11 mouse cellular contexts compared by ENCODE assay signal in the genomic region with DNA sequence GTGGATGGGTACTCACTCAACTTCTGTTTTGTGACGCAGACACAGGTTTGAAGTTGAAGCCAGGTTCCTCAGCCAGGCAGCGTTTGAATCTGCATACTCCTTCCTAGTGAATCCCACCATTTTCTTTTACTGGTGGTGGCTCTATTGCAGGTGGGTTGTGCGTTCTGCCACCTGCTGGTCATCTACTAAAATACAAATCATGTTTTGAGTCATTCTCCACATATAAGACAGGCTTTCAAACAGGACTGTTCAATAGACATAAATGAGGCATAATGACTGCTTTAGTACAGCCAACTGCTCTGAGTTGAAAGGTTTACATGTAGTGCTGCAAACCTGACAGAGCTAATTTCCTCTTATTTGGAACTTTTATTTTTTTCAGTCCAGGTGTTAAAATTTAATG.
DNase-seq lines count a peak whose midpoint lies in the region; ATAC-seq and TF ChIP-seq lines count a peak whose summit lies in the region.
"Had no signal": no experiment of that assay in that cellular context is flagged by ENCODE, and none has a peak within 500 bp of the region (broad histone marks: within the 10 kb centered on the region; RNA-seq: fewer than 3 reads in every experiment).

No protein-coding gene starts in this region.

- H3K9ac ChIP-seq in hindbrain, embryonic 11.5 days (ENCODE audit: low read depth, low read length), result no peak overlapping the region
- no peak overlapping the region for H3K9ac ChIP-seq in MEL (ENCODE audit: control insufficient read depth, low read depth, low read length, poor library complexity, severe bottlenecking)
- no peak overlapping the region for H3K9ac ChIP-seq in neural tube, embryonic 15.5 days (replicated peaks)
- H3K9ac ChIP-seq: heart, embryonic 13.5 days had no signal

- peak; percentile 29 to 60 (median 53) for TF ChIP-seq CTCF in MEL (IDR thresholded peaks at IDR 0.05 in 2 of 3, conservative IDR thresholded peaks at IDR 0.05 in 1 of 3; ENCODE audit: control insufficient read depth in 1 of 3, insufficient read depth in 1 of 3, low read depth in 2 of 3, low read length in 3 of 3, poor library complexity in 1 of 3, severe bottlenecking in 1 of 3)

- H3K27ac ChIP-seq in hindbrain, embryonic 11.5 days (ENCODE audit: low read depth, low read length), result no peak overlapping the region
- no peak overlapping the region for H3K27ac ChIP-seq in hindbrain, embryonic 10.5 days
- H3K27ac ChIP-seq in MEL (ENCODE audit: control insufficient read depth, low read depth, low read length), result no peak overlapping the region
- H3K27ac ChIP-seq in neural tube, embryonic 15.5 days (replicated peaks), result no peak overlapping the region
- H3K27ac ChIP-seq: heart, embryonic 13.5 days had no signal

- peak; percentile 51 for DNase-seq in hindbrain, embryonic 11.5 days (ENCODE audit: low spot score)
- DNase-seq in hindbrain, embryonic 10.5 days (ENCODE audit: low spot score), result no peak
- peak; percentile 54 for DNase-seq in 3T3-L1 (ENCODE audit: low read depth, low spot score)
- DNase-seq in MEL (ENCODE audit: low read depth, low spot score), result peak; percentile 55
- DNase-seq in layer of hippocampus, postnatal 36 days, result no peak
- no peak for DNase-seq in kidney, adult 18-20 months
- DNase-seq: cerebellum, postnatal 14 days had no signal

- no peaks in the 10 kb centered on the region for H3K79me2 ChIP-seq in MEL (ENCODE audit: control insufficient read depth, insufficient read depth, low read length, poor library complexity)

- TF ChIP-seq POLR2A in MEL (IDR thresholded peaks at IDR 0.05; ENCODE audit: control insufficient read depth in 1 of 2, insufficient read depth in 1 of 2, low read depth in 1 of 2, low read length in 2 of 2, poor library complexity in 1 of 2), result no peak

- no peak for ATAC-seq in hindbrain, embryonic 11.5 days (ENCODE audit: low FRiP score)
- peak; percentile 44 to 60; a peak in 1 of 4 replicates for ATAC-seq in hematopoietic stem cell, adult 5-6 weeks (replicated peaks in 1 of 2; ENCODE audit: insufficient read depth in 1 of 2, low FRiP score in 2 of 2, low TSS enrichment in 1 of 2, low read depth in 1 of 2, poor library complexity in 2 of 2, severe bottlenecking in 2 of 2)
- no peak for ATAC-seq in neural tube, embryonic 15.5 days (ENCODE audit: low FRiP score)

- WGBS in hindbrain, embryonic 11.5 days, result 60% methylated on average over 3 of the region's 3 CpGs
- 50% methylated on average over 3 of the region's 3 CpGs for WGBS in hindbrain, embryonic 10.5 days
- 60% methylated on average over 3 of the region's 3 CpGs for WGBS in neural tube, embryonic 15.5 days

- TF ChIP-seq RAD21 in MEL (IDR thresholded peaks at IDR 0.05; ENCODE audit: low read depth, low read length), result no peak; the same call in none of the 2 replicates

- no peak overlapping the region for H3K4me2 ChIP-seq in hindbrain, embryonic 11.5 days (replicated peaks; ENCODE audit: low read depth, low read length)
- no peak overlapping the region for H3K4me2 ChIP-seq in neural tube, embryonic 15.5 days
- H3K4me2 ChIP-seq: heart, embryonic 13.5 days had no signal

- H3K4me3 ChIP-seq in hindbrain, embryonic 11.5 days (ENCODE audit: low read depth, low read length), result no peak overlapping the region
- H3K4me3 ChIP-seq in hindbrain, embryonic 10.5 days, result no peak overlapping the region
- no peak overlapping the region for H3K4me3 ChIP-seq in MEL (ENCODE audit: control insufficient read depth in 1 of 2, insufficient read depth in 1 of 2, low read depth in 2 of 2, low read length in 2 of 2)
- H3K4me3 ChIP-seq in neural tube, embryonic 15.5 days (replicated peaks), result no peak overlapping the region
- H3K4me3 ChIP-seq: heart, embryonic 13.5 days; myocyte had no signal

- H3K9me3 ChIP-seq in hindbrain, embryonic 11.5 days (ENCODE audit: control insufficient read depth, low read length), result no peaks in the 10 kb centered on the region
- no peaks in the 10 kb centered on the region for H3K9me3 ChIP-seq in hindbrain, embryonic 10.5 days
- no peaks in the 10 kb centered on the region for H3K9me3 ChIP-seq in MEL (replicated peaks; ENCODE audit: insufficient read depth, low read length)
- H3K9me3 ChIP-seq in neural tube, embryonic 15.5 days (replicated peaks), result no peaks in the 10 kb centered on the region
- H3K9me3 ChIP-seq: heart, embryonic 13.5 days had no signal

- no peaks in the 10 kb centered on the region for H3K36me3 ChIP-seq in hindbrain, embryonic 11.5 days (ENCODE audit: control insufficient read depth, insufficient read depth, low read length)
- H3K36me3 ChIP-seq in hindbrain, embryonic 10.5 days, result no peaks in the 10 kb centered on the region
- H3K36me3 ChIP-seq in MEL (ENCODE audit: control insufficient read depth in 1 of 2, insufficient read depth in 2 of 2, low read length in 2 of 2), result no peaks in the 10 kb centered on the region
- H3K36me3 ChIP-seq in neural tube, embryonic 15.5 days, result no peaks in the 10 kb centered on the region
- H3K36me3 ChIP-seq: heart, embryonic 13.5 days had no signal

- no peaks in the 10 kb centered on the region for H3K27me3 ChIP-seq in hindbrain, embryonic 11.5 days (ENCODE audit: control insufficient read depth, insufficient read depth, low read length)
- no peaks in the 10 kb centered on the region for H3K27me3 ChIP-seq in hindbrain, embryonic 10.5 days (ENCODE audit: insufficient read depth, poor library complexity, severe bottlenecking)
- H3K27me3 ChIP-seq in MEL (ENCODE audit: control insufficient read depth in 1 of 2, insufficient read depth in 2 of 2, low read length in 2 of 2), result no peaks in the 10 kb centered on the region
- no peaks in the 10 kb centered on the region for H3K27me3 ChIP-seq in neural tube, embryonic 15.5 days (replicated peaks)
- H3K27me3 ChIP-seq: heart, embryonic 13.5 days had no signal

- no peaks in the 10 kb centered on the region for H3K4me1 ChIP-seq in hindbrain, embryonic 11.5 days (replicated peaks; ENCODE audit: control insufficient read depth, insufficient read depth, low read length)
- peaks cover 22% of the 10 kb centered on the region for H3K4me1 ChIP-seq in hindbrain, embryonic 10.5 days (replicated peaks)
- H3K4me1 ChIP-seq in MEL (ENCODE audit: control insufficient read depth in 1 of 2, insufficient read depth in 2 of 2, low read length in 2 of 2), result no peaks in the 10 kb centered on the region
- peaks cover 5% of the 10 kb centered on the region for H3K4me1 ChIP-seq in neural tube, embryonic 15.5 days

- TF ChIP-seq EP300 in MEL (IDR thresholded peaks at IDR 0.05; ENCODE audit: low read depth in 1 of 2, low read length in 2 of 2), result no peak

TF ChIP-seq in MEL, 35 proteins besides CTCF, POLR2A, EP300 and RAD21:
- TF ChIP-seq E2F4 (IDR thresholded peaks at IDR 0.05; ENCODE audit: borderline replicate concordance, low read depth, low read length) (no peak), ELF1 (IDR thresholded peaks at IDR 0.05; ENCODE audit: low read depth, low read length) (no peak), TCF12 (IDR thresholded peaks at IDR 0.05; ENCODE audit: low read depth, low read length) (no peak), ZC3H11A (IDR thresholded peaks at IDR 0.05; ENCODE audit: low read depth, low read length) (0 out of 2 replicates have a peak, but pooled peaks have one; percentile 10), MAX (IDR thresholded peaks at IDR 0.05; ENCODE audit: low read length) (0 out of 2 replicates have a peak, but pooled peaks have one; percentile 29), SMC3 (IDR thresholded peaks at IDR 0.05; ENCODE audit: low read depth, low read length) (peak; percentile 63), MEF2A (IDR thresholded peaks at IDR 0.05; ENCODE audit: extremely low read depth, insufficient replicate concordance, low read depth, low read length, poor library complexity, severe bottlenecking) (no peak)

Comparison
In these comparisons a context has a peak if more than half of its experiments do, and no peak if none do; other contexts are left out.
1. DNase-seq: peak in hindbrain, embryonic 11.5 days (single experiment), 3T3-L1 (single experiment) and MEL (single experiment); none in hindbrain, embryonic 10.5 days (single experiment), layer of hippocampus, postnatal 36 days (0 of 2) and kidney, adult 18-20 months (single experiment).
2. ATAC-seq: peak in hematopoietic stem cell, adult 5-6 weeks (2 of 2); none in hindbrain, embryonic 11.5 days (single experiment) and neural tube, embryonic 15.5 days (single experiment).